Mouse (Mus musculus) neutrophil, adult 5-6 weeks (primary cell): ENCODE data around the gene F2. TPM values are rescaled to one million over a fixed set of nuclear protein-coding genes. Genes with fewer than 3 reads are reported as not detected.
"Not testable (repeated sequence)": the region's sequence is repeated elsewhere in the genome, so short reads cannot be mapped to it uniquely, and the experiment has no call there.

Experiments used
- ATAC-seq: fragments of 151-379, 151-347 bp; 2 replicates; pipeline ENCODE4 v1.8.0; 2017; ENCODE audit warnings: mild to moderate bottlenecking, moderate TSS enrichment; ENCODE audit not compliant: insufficient number of reproducible peaks, poor library complexity, low FRiP score, severe bottlenecking; ENCODE audit errors: extremely low read depth
- total RNA-seq: library from RNA; stranded (forward); fragments of 200-1000 nt; gene quantifications from 2 replicates; pipeline ENCODE4 v1.2.3, GENCODE M21; 2017

F2 gene
- total RNA-seq, 1 experiment from 2014 or later, result 0.23 TPM

- peak; percentile 91 for ATAC-seq
These were observed 13.5 kb upstream of the F2 start, which contains the start of the genes Zfp408 and Arhgap1 for GRCm38 (mm10) chr2:91649553-91650359. Zfp408 (minus strand) TSS chr2:91649791. Arhgap1 (plus strand) TSS chr2:91649860.

GRCm38 (mm10) chr2:91649152-91649551, 12.9 kb upstream of the F2 start:
- ATAC-seq, result no peak

GRCm38 (mm10) chr2:91646733-91647132, 10.5 kb upstream of the F2 start:
- peak; percentile 23; the same call in 1 of the 2 replicates for ATAC-seq

GRCm38 (mm10) chr2:91645811-91646210, 9.6 kb upstream of the F2 start:
- ATAC-seq, result no peak

- ATAC-seq, result no peak
These were observed 9.1 kb upstream of the F2 start for GRCm38 (mm10) chr2:91645354-91645753.

GRCm38 (mm10) chr2:91644021-91644420, 7.8 kb upstream of the F2 start:
- ATAC-seq, result no peak

- no peak for ATAC-seq
These were observed 6.7 kb upstream of the F2 start for GRCm38 (mm10) chr2:91642825-91643415.

- ATAC-seq, result no peak
These were observed 2.7 kb upstream of the F2 start for GRCm38 (mm10) chr2:91638931-91639330.

- no peak for ATAC-seq
These were observed 619 bp upstream of the F2 start for GRCm38 (mm10) chr2:91636727-91637338.

- ATAC-seq, result no peak
These were observed 728 bp downstream of the F2 start for GRCm38 (mm10) chr2:91635486-91635885.

- no peak for ATAC-seq
These were observed 1.4 kb downstream of the F2 start for GRCm38 (mm10) chr2:91634841-91635240.

GRCm38 (mm10) chr2:91633334-91633977, 2.8 kb downstream of the F2 start:
- ATAC-seq, result no peak

GRCm38 (mm10) chr2:91632316-91632715, 3.9 kb downstream of the F2 start:
- no peak for ATAC-seq

GRCm38 (mm10) chr2:91631826-91632225, 4.4 kb downstream of the F2 start:
- ATAC-seq, result no peak

GRCm38 (mm10) chr2:91630384-91630783, 5.8 kb downstream of the F2 start:
- ATAC-seq, result no peak

GRCm38 (mm10) chr2:91629682-91630081, 6.5 kb downstream of the F2 start:
- ATAC-seq, result no peak

- no peak for ATAC-seq
These were observed 8.0 kb downstream of the F2 start for GRCm38 (mm10) chr2:91628171-91628570.

- no peak for ATAC-seq
These were observed 8.7 kb downstream of the F2 start for GRCm38 (mm10) chr2:91627486-91627885.

- ATAC-seq, result not testable (repeated sequence)
These were observed 12.8 kb downstream of the F2 start for GRCm38 (mm10) chr2:91623366-91623765.
